Mouse (Mus musculus): Measurements from ENCODE around the gene Olfr109. TPM values are rescaled to one million over a fixed set of nuclear protein-coding genes. Genes with fewer than 3 reads are reported as not detected.

Olfr109 gene
- not detected for total RNA-seq (2022)

DNA sequence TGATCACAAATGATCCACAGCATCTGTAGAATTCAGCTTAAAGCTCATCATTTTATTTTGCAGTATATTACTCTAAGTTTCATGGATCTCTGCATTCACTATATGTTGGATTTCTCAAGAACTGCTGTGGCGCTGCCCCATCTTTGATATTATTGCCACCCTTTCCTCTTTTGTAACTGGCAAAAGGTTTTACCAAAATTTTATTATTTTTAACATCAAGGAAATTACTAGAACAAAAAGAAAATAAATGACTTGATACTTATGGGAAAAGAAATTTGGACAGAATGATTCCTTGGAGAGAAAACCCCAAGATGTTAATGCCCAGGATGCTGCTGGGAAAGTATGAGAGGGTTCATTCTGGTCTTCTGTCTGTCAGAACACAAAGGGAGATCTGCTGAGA, at the start of gene Olfr109:
Gene Olfr109, plus strand, starts transcription at position 301 of the 400 bp plus-strand sequence.
- no peak for DNase-seq (ENCODE audit: low spot score)

DNA sequence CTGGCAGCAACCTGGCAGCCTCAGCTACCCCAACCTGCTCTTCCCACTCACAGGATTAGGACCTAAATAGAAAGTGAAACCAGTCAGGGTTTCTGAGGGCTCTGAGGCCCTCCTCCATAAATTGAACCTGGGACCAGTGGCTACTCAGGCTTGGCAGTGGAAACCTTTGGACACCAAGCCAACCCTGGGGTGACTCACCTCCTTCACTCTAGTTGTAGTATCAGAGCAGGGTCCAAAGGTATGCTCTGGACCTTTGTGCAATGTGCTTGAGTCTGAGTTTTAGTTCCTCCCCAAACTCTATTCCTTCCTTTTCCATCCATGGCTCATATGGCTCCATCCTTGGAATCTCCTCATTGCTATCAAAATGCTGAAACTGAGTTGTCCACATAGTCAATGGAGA, 45.3 kb upstream of the Olfr109 start:
- DNase-seq (ENCODE audit: low spot score) = no peak

DNA sequence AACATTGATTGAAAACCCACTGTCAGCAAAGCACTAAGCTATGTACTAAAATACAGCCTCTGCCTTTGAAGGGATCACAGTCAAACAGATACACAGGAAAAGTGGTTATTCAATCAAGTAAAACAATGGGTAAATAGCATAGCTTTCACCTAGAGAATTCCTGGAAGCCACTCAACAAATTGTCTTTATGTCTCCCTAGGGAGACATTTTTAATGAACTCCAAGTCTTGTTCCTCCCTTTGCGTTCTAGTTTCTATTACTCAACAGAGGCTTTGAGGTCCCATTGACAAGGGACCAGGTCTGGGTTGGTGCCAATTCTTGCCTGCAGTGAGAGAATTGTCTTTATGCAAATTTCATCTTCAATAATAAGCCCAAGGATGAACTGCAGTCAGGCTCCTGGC, 13.5 kb upstream of the Olfr109 start, which contains the start of gene Olfr108:
Gene Olfr108, plus strand, starts transcription at position 301 of the 400 bp plus-strand sequence.
- DNase-seq (ENCODE audit: low spot score) = no peak

DNA sequence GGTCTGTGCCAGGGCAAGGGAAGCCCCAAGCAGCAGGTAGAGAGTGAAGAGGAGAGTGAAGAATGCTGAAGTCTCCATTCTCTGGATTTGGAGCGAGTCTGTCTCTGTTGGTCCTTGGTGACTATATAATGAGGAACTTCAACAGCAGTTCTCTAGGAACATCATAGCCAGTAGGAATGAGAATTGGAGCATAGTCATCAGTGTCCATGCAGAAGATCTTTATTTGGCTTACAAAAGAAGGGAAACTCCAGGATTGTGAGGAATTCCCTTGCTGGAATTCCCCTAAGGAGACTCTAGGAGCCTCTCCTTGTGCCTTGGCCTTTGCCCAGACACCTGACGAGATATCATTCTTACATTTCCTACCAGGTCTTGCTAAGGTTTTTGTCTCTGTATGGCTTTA, 24.7 kb downstream of the Olfr109 start, which contains the start of gene H2-M2:
Gene H2-M2, minus strand, starts transcription at position 101 of the 400 bp plus-strand sequence.
- no peak for DNase-seq (ENCODE audit: low spot score)

DNA sequence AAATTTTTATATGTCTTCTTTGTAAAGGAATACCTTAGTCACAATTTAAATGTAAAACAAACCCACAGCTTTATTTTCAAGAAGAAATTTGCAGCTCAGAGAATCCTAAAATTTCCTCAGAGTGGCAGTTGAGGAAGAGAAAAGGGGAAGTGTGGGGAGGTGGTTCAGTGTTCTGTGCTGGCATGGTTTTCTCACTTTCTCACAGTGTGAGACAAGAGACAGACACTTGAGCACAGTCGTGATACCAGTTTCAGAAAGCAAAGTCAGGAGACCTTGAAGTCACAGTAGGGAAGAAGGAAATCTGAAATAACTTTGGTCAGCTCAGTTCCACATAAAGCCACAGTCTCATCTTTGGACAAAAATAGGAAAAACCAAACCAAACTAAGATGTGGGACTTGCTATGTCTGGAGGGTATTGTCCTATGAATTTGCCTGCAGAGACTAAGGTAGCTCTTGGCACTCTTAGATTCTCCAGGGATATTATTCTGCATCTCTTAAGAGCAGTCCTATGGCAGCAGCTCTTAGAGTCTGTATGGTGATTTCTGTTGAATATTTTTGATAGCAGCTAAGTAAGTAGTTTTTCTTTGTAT, 33.3 kb downstream of the Olfr109 start, which contains the start of gene Olfr110:
Gene Olfr110, plus strand, starts transcription at position 539 of the 589 bp plus-strand sequence.
- DNase-seq (ENCODE audit: low spot score) = peak; percentile 14

DNA sequence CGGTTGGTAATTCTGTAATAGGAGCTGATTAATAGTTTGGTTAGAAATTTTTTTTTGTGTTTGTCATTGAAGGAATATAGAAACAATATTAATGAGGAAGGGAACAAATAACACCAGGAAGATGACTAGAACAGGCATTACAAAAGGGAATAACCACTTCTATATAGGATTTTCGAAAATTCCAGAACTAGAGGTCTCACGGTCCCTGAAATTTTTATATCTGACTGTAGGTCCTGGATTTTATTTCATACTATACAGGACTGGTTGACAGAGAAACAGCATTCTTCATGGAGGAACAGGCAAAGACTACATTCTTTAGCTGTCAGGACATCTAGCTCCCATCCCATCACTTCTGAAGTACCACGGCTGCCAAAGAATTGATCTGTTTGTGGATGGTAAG, 49.0 kb downstream of the Olfr109 start, which contains the start of gene Olfr111:
Gene Olfr111, plus strand, starts transcription at position 301 of the 400 bp plus-strand sequence.
- no peak for DNase-seq (ENCODE audit: low spot score)

Other genes starting within 250 kb of the Olfr109 start
- gene Olfr95, start 245.8 kb upstream of the Olfr109 start, total RNA-seq (2022) = not detected
- not detected for gene Olfr96, start 238.8 kb upstream of the Olfr109 start, total RNA-seq (2022)
- not detected for gene Olfr97, start 221.6 kb upstream of the Olfr109 start, total RNA-seq (2022)
- not detected for gene Olfr98, start 195.2 kb upstream of the Olfr109 start, total RNA-seq (2022)
- gene H2-M3, start 188.7 kb upstream of the Olfr109 start, total RNA-seq (2022) = 1 to 10 TPM; 3.2 to 4.4 (median 3.6) TPM
- not detected for gene Olfr99, start 175.5 kb upstream of the Olfr109 start, total RNA-seq (2022)
- not detected for gene Olfr101, start 154.6 kb upstream of the Olfr109 start, total RNA-seq (2022)
- not detected for gene Olfr102, start 141.9 kb upstream of the Olfr109 start, total RNA-seq (2022)
- gene Olfr103, start 119.2 kb upstream of the Olfr109 start, total RNA-seq (2022) = not detected
- gene Olfr104-ps, start 99.3 kb upstream of the Olfr109 start, total RNA-seq (2022) = not detected
- gene Olfr105-ps, start 79.9 kb upstream of the Olfr109 start, total RNA-seq (2022) = not detected
- gene Olfr106-ps, start 68.5 kb upstream of the Olfr109 start, total RNA-seq (2022) = not detected
- gene Olfr107, start 59.7 kb upstream of the Olfr109 start, total RNA-seq (2022) = not detected
- not detected for gene Olfr108, start 13.4 kb upstream of the Olfr109 start, total RNA-seq (2022)
- gene H2-M2, start 24.6 kb downstream of the Olfr109 start, total RNA-seq (2022) = under 1 TPM in 1 of 4 experiments, not detected in 3; 0.20 TPM
- gene Olfr110, start 33.6 kb downstream of the Olfr109 start, total RNA-seq (2022) = not detected
- not detected for gene Olfr111, start 49.1 kb downstream of the Olfr109 start, total RNA-seq (2022)
- not detected for gene Olfr112, start 110.5 kb downstream of the Olfr109 start, total RNA-seq (2022)
- not detected for gene Olfr113, start 118.7 kb downstream of the Olfr109 start, total RNA-seq (2022)
- gene Olfr114, start 133.8 kb downstream of the Olfr109 start, total RNA-seq (2022) = not detected
- not detected for gene Olfr115, start 168.2 kb downstream of the Olfr109 start, total RNA-seq (2022)
- not detected for gene Olfr116, start 168.3 kb downstream of the Olfr109 start, total RNA-seq (2022)
- gene Olfr117, start 204.9 kb downstream of the Olfr109 start, total RNA-seq (2022) = not detected
- not detected for gene Olfr118, start 208.1 kb downstream of the Olfr109 start, total RNA-seq (2022)
- not detected for gene Olfr119, start 237.6 kb downstream of the Olfr109 start, total RNA-seq (2022)

All from heart, adult 8-10 months (tissue).